Mouse (Mus musculus) ZHBTc4 (cell line): ENCODE data around the gene Hcar2.

Source experiments
- DNase-seq: peaks from one replicate; pipeline ENCODE4 v3.0.0-alpha.2; 2011; ENCODE audit warnings: low read depth, low spot score

Gene Hcar2

DNA sequence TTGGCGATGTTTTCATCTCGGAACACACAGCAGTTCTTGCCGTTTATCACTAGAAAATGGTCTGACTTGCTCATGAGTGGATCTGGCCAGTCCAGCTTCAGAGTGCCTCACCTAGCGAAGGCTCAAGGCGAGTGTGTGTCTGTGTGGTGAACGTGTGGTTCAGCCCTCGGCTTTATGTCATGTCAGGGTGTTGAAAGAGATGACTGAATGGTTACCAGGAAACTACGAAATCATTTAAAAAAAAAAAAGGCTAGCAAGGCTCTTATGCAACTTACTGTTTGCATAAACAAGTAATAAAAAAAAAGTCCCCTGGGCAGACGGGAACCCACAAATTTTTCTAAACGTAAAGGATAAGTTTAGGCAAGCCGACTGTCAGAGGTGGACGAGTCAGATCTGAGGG is at the start of gene Hcar2:
TSS of gene Hcar2 (minus strand) at position 135 of the 400 bp plus-strand sequence.
- DNase-seq = no peak

DNA sequence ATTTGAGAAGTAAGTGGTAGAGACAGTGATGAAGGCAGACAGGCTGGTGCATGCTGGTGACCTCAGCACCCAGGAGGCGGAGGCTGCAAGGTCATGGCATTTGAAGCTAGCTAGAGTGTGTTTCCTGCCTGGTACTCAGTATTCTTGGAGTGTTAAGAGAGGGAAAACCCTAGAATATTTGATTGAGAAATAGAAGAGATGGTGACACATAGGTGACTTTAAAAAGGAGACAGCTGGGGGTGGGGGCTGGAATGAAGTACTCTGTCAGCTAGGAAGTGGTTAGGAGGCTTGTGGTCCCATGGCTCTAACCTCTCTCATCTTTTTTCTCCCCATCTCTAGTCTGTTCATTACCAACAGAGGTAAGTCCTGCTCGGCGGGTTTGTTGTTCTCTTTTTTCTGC is 49.6 kb upstream of the Hcar2 start:
- DNase-seq = no peak

DNA sequence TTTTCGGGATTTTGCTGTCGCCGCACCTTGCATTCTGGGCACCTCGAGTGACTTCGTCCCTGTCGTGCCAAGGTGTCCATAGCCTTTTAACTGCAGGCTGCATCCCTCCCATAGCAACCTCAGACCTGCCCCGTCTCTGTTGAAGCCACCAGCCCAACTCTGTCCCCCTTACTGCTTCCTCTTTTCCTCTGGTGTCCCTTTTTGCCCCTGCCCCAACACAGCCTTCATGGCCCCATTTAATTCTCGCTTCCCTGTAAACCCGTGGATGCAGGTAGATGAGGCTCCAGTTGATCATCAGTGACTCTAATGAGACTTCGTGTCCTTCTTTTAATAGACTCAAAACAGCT is 42.3 kb upstream of the Hcar2 start:
- DNase-seq = no peak

DNA sequence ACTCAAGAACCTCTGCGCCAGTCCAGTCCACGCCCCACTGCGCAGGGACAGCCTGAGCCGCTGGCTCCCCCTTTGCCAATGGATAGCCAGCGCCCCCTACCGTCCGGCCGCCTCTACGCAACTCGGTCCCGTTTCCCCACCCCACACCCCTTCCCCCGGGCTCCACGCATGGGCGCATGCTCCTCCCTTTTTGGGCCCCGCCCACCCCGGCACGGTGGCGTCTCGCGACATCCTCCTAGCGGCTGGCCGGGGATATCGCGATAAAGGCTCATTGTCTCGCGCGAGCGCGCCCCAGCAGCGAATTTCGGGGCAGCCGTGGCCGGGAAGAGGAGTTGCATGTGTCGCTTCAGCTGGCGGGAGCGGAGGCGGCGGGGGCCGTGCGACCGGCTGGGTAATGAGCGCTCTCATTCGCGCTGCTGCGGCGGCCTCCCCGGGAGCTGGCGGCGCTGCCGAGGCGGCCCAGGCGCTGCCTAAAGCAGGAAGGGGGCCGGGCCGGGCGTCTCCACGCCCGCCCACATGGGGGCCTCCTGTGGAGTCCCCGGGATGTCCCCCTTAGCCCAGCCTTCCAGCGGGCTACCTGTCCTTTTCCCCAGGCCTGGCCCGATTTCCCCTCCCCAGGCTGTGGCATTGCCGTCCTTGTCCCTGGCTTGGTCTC is 41.8 kb upstream of the Hcar2 start, which contains the start of gene Denr:
TSS of gene Denr (plus strand) at position 200 of the 655 bp plus-strand sequence.
- DNase-seq = peak; percentile 98

DNA sequence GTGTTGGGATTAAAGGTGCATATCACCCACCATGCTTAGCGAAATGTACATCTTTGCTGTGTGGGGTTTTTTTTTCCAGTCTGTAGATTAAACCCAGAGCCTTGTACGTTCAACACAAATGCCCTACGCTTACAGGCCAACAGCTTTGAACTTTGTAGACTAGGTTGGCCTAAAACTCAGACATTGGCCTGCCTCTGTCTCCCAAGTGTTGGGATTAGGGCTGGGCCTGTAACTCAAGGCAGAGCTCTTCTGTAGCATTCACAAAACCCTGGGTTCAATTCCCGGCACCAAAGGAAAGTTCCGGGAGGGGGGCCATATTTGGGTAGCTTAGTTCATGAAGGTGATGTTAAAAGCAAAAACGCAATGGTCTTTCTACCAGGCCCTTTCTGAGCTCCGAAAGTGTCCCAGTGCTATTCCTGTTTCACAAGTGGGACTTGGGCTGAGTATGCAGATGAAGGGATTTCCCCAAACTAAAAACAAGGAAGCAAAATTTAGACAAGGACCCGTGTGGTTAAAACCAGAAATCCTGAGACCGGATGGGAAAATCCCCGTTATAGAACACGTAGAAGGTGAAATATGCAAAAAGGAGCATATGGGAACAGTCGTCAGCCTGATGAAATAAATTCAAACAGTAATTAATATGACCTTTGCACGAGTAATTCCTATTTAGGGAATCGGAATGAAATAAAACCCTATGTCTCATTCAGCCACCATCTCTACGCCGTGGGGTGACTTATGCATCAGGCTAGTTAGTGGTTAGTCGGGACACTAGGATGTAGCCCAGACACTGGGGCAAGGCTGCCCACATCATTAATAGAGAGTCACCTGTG is 41.1 kb upstream of the Hcar2 start:
- no peak for DNase-seq

DNA sequence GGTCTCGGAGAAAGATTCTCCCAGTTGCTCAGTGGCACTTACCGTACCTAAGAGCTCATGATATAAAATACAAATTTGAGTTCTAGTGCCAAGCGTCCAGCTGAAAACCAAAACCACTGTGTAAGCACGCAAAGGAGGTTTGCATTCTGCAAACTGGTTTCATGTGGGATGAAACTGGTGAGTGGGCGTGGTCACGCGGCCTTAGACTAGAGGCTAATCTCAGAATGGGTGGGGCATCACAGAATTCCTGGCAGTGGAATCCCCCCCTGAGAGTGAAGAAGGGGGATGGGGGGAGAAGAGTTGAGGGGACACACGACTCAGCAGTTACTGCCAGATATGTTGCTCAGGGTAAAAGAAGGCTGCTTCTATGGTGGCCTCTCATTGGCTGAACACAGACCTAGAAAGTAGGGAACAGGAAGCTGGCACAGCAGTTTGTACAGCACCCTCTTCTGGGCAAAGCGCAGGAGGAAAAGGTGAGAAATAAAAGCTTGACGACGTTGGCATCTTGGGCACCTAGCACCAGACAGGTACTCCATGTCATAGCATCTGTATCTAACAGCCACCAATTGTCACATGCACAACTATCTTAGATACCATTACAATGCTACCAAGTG is 38.9 kb upstream of the Hcar2 start:
- DNase-seq = peak; percentile 52

DNA sequence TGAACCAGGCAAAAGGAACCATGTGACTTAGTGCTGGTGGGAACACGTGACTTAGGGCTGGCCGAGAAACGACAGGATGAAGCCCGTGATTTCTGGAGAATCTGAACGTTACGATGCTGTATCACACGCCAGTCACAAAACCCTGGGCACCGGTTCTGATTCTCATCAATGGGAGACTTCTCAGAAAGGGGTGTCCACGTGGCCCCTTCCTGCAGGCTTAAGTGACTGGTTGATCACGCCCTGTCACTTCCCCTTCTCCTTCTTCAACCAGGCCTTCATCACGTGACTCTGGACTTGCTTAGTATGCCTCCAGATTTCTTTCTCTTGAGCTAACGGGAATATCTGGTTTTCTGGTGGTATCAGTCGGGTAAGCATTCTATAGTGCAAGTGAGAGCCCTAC is 32.1 kb upstream of the Hcar2 start:
- DNase-seq = no peak

DNA sequence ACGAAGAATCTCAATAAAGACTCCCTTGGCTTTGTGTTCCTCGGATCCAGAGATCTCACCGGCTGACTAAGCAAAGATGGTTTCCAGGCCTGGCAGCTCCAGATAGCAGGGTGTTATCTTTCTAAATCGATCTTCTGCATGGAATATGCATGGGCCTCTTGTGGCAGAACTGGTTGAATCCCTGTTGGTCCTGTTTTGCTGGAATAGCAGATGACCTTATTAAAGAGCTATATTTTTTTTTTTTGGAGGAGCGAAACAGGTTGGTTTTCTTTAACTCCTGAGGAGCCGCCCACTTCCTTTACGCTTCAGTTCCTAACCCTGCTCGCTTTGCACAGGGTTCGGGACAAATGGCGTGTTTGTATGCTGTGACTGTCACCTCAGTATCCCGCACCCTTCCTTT is 31.1 kb upstream of the Hcar2 start:
- no peak for DNase-seq

DNA sequence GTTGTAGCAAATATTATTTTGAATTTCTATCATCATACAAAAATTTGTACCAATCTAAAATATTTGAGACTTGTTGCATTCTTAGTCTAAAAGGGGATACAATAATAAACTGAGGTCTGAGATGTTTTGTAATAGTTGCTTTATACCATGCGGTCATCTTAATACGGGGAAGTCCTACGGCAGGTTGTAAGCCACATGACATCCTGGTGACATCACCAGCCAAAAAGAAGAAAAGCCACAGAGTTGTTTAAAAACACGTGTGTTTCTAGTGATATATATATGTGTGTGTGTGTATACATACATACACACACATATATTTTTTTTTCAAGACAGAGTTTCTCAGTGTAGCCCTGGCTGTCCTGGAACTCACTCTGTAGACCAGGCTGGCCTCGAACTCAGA is 28.2 kb upstream of the Hcar2 start:
- no peak for DNase-seq

DNA sequence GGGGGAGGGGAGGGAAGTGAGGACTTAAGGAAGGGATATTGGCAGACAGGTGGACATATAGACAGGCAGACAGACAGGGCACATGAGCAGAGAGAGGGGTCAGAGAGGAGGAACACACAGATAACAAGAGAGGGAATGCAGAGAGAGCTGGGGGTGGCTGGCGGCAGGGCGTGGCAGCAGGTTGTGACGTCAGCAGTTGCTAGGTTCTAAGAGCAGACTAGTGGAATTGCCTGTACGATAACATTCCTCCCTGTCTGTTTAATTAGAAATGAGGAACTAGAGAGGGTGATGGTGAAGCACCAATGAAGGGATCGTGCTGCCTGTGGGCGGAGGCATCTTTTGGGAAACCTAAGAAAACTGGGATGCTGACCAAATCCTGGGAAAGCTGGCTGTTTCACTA is 26.4 kb upstream of the Hcar2 start:
- peak; percentile 55 for DNase-seq

DNA sequence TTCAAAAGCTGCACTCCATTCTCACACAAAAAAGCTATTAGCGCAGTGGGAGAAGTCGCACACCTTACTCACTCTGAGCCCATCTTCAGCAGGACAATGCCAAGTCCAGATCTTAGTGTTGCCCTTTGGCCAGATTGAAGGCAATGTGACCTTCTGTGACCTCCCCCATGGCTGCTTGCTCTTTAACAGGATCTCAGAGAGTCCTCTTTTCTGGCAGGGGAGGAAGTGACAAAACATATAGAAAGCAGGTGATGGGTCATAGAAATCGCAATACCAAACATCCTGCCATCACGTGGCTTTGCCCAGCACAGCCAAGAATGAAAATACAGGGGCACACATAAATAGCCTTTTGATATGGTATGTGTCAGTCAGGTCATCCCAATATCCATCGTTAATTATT is 25.7 kb upstream of the Hcar2 start:
- DNase-seq = no peak

DNA sequence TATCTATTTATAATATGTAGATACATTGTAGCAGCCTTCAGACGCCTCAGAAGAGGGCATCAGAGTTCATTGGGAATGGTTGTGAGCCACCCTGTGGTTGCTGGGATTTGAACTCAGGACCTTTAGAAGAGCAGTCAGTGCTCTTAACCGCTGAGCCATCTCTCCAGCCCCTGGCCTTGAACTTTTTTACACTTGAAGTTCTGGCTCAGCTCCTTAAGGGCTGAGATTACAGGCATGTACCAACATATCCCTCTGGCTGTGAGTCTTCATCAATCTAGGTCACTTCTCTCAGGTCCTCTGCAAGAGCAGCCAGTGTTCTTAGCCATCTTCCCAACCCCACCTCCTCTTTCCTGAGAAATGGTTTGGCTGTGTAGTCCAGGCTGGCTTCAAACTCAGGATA is 25.0 kb upstream of the Hcar2 start:
- DNase-seq = no peak

DNA sequence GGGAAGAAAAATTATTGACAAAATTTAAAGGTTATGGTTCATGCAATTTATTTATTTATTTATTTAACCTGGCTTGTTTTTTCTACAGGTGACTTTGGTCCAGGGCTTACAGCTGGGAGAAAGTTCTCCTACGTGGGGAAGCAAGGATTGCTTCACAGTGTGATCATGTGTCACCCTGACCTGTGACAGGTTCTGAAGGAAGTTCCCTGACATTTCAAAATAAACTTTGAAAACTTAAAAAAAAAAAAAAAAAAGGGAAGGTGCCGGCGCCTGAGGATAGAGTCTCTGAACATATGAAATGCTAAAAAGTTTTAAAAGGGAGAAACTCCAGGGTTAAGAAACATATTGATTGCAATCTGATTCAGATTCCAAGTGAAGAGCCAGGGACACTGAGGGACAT is 21.1 kb upstream of the Hcar2 start:
- no peak for DNase-seq

DNA sequence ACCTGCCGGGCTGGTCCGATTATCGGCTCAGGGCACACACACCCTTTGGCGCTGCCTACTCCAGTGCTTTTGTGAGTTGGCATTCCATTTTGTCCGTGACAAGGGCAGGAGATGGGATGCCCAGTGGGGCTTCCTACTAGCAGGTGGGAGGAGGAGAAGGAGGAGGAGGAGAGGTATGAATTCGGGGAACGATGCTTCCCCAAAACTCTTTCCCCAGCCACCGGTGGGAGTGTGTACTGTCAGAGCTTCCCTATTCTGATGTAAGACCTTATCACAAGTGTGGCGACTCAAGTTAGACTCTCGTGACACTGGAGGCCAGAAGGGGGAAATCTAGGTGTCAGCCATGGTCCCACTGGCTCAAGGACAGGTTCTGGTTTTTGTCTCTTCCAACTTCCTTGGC is 19.0 kb upstream of the Hcar2 start:
- DNase-seq = no peak

DNA sequence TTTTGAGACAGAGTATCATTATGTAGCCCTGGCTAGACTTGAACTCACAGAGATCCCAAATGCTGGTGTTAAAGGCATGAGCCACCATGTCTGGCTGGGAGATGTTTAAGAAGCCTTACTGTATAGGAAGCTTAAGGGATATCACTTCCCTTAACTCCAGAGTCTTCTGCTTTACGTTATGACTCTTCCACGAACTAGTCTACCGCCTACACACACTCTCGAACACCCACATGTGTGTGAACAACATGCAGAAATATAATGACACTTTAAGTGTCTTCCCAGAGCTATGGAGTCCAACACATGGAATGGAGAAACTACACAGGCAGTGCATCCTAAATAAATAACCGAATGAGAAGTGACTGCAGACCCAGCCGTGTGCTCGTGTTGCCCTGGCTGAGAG is 18.6 kb upstream of the Hcar2 start:
- DNase-seq = no peak

DNA sequence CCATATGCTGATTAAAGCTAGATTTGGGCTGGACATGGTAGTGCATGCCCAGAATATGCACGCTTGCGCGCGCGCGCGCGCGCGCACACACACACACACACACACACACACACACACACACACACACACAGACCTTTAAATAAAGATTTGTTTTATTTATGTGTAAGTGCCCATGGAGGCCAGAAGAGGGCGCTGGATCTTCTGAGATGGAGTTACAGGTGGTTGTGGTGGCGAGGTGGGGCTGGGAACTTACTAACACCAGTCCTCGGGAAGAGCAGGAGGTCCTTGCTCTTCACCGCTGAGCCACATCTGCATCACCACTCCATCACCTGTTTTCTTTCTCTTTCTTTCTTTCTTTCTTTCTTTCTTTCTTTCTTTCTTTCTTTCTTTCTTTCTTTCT is 15.5 kb upstream of the Hcar2 start:
- DNase-seq = peak; percentile 66

DNA sequence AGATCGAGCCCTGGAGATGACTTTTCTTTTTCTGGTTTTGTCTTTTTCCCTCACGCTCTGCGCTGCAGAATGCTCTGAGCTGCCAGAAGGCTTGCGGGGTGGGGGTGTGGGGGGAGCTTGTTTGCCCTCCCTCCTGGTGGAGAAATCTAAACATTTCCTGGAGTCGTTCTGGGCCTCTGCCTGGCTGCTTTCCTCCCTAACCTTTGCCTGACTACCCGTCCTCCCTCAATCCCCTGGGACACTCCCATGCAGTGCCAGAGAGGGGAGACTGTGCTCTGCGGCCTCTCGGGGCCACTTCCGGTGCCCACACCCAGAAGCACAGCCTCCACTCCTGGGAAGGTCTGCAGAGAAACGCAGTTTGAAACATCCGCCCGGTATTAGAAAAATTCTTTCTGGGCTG is 14.6 kb upstream of the Hcar2 start, which contains the start of gene Hcar1:
TSS of gene Hcar1 (minus strand) at position 93 of the 400 bp plus-strand sequence.
- peak; percentile 18 for DNase-seq

DNA sequence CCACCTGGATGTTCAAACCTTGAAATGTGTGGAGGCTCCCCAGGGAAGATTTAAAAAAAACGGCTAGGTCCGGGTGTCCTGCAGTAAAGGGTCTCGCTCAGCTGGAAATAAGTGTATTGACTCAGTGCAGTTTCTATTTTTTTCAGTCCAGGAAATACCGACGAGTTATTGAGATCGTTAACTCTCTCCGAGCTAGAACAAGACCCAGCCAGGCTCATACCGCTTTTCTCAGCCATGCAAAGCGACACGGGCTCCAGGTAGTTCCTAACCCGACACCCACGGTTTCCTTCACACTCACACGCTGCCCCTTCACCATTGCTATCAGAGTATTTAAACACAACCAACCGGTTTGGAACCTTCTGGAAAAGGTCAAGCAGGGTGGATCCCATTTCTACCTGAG is 12.8 kb upstream of the Hcar2 start:
- DNase-seq = no peak

DNA sequence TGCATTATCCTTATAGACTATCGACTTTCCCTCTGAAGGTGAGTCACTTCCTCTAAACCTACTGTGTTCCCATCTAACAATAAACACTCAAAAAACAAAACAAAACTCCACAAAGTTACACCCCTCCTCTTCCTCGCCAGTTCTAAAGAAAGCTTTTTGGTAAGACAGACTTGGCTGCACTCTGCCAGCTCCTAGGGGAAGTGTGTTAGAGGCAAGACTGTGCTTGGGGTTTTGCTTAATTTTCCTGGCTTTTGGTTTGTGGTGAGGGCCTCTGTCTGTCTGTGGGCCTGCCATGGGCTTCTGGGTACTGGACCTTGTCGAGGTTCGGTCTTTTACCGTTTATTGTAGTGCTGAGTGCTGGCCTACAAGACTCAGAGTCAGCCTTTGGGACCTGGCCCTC is 8.9 kb upstream of the Hcar2 start:
- no peak for DNase-seq

DNA sequence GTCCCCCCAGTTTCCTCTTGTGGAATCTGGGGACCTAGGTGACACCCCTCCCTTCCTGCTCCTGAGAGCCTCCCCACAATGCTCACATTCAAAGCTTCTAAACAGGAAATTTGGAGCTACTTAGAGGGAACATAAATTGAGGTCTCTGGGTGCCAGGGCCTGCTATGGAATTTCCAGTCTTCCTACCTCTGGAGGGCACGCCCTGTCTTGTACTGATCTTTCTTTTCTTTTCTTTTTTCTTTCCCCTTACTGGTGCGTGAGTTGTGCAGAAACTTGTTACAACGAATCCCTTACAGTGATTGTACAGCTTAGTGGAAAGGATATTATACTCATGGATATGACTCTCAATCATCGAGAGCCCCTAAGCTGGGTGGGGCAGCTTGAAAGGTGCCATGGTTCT is 4.3 kb upstream of the Hcar2 start:
- no peak for DNase-seq

DNA sequence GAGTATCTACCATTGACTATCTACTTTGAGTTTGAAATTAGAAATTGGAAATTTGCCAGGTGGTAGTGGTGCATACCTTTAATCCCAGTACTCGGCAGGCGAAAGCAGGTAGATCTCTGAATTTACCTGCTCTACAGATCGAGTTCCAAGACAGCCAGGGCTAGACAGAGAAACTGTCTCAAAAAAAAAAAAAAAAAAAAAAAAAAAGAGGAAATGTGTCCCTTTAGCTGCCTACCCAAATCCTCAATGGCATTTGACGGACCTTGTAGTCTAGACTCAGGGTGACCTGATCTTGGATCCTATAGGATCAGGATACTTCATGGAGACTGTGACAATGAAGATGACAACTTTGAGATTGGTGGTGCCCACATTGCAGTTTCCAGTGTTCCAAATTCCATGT is 1.2 kb upstream of the Hcar2 start:
- no peak for DNase-seq

DNA sequence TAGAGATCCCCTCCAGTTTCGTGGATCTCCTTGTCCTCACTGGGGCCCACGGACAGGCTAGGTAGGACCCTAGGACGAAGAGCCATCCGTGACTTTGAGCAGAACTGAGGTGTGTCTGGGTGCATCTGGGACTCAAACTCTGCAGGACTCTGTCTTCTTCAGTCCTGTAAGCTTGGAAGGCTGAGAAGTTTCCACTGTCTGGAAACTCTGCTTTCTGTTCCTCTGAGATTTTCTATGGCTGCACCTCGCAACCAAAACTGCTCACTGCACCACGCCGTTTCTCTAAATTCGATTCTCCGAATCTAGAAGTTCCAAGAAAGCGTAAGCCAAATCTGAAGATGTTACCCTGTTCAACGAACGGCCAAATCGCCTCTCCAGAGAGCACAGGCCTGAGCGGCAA is 1.4 kb downstream of the Hcar2 start:
- DNase-seq = no peak
